Mouse (Mus musculus): ENCODE results near the gene 4930486L24Rik.

GRCm38 (mm10) chr13:60839353-60839902, 24.8 kb downstream of the 4930486L24Rik start:
- TF ChIP-seq CTCF (IDR thresholded peaks at IDR 0.05; ENCODE audit: low read depth, low read length) (no peak), GATA1 (IDR thresholded peaks at IDR 0.05; ENCODE audit: borderline replicate concordance, low read length) (no peak), POLR2AphosphoS5 (IDR thresholded peaks at IDR 0.05; ENCODE audit: insufficient replicate concordance, low read depth, low read length) (no peak), TAL1 (conservative IDR thresholded peaks at IDR 0.05; ENCODE audit: low read depth, low read length) (no peak), GATA2 (IDR thresholded peaks at IDR 0.05; ENCODE audit: borderline replicate concordance, low read depth, low read length) (no peak)
